Mouse (Mus musculus): Measurements from ENCODE around the gene Msh4.

Gene Msh4

GRCm38 (mm10) chr3:153906136-153906871, at the start of gene Msh4:
Msh4 (minus strand) TSS chr3:153906138.
- DNase-seq (ENCODE audit: low read depth, low spot score), result no peak

GRCm38 (mm10) chr3:153948176-153948575, 42.2 kb upstream of the Msh4 start:
- no peak for DNase-seq (ENCODE audit: low read depth, low spot score)

GRCm38 (mm10) chr3:153947271-153947670, 41.3 kb upstream of the Msh4 start:
- no peak for DNase-seq (ENCODE audit: low read depth, low spot score)

- peak; percentile 82 for DNase-seq (ENCODE audit: low read depth, low spot score)
Observed at GRCm38 (mm10) chr3:153944335-153944990, 38.5 kb upstream of the Msh4 start, which contains the start of gene Acadm. Acadm (minus strand) TSS chr3:153944632.

- DNase-seq (ENCODE audit: low read depth, low spot score), result no peak
Observed at GRCm38 (mm10) chr3:153943901-153944334, 38.0 kb upstream of the Msh4 start.

- no peak for DNase-seq (ENCODE audit: low read depth, low spot score)
Observed at GRCm38 (mm10) chr3:153943003-153943640, 37.2 kb upstream of the Msh4 start.

GRCm38 (mm10) chr3:153941613-153942012, 35.7 kb upstream of the Msh4 start:
- no peak for DNase-seq (ENCODE audit: low read depth, low spot score)

GRCm38 (mm10) chr3:153940486-153940885, 34.5 kb upstream of the Msh4 start:
- DNase-seq (ENCODE audit: low read depth, low spot score), result no peak

GRCm38 (mm10) chr3:153940021-153940420, 34.1 kb upstream of the Msh4 start:
- DNase-seq (ENCODE audit: low read depth, low spot score), result no peak

GRCm38 (mm10) chr3:153937116-153937810, 31.3 kb upstream of the Msh4 start:
- no peak for DNase-seq (ENCODE audit: low read depth, low spot score)

- DNase-seq (ENCODE audit: low read depth, low spot score), result no peak
Observed at GRCm38 (mm10) chr3:153935878-153936277, 29.9 kb upstream of the Msh4 start.

- DNase-seq (ENCODE audit: low read depth, low spot score), result no peak
Observed at GRCm38 (mm10) chr3:153932461-153932860, 26.5 kb upstream of the Msh4 start.

GRCm38 (mm10) chr3:153929526-153929925, 23.6 kb upstream of the Msh4 start:
- no peak for DNase-seq (ENCODE audit: low read depth, low spot score)

GRCm38 (mm10) chr3:153926333-153926732, 20.4 kb upstream of the Msh4 start:
- no peak for DNase-seq (ENCODE audit: low read depth, low spot score)

GRCm38 (mm10) chr3:153921147-153921910, 15.4 kb upstream of the Msh4 start:
- no peak for DNase-seq (ENCODE audit: low read depth, low spot score)

- no peak for DNase-seq (ENCODE audit: low read depth, low spot score)
Observed at GRCm38 (mm10) chr3:153917200-153917599, 11.3 kb upstream of the Msh4 start.

GRCm38 (mm10) chr3:153913510-153914243, 7.7 kb upstream of the Msh4 start:
- DNase-seq (ENCODE audit: low read depth, low spot score), result no peak

- DNase-seq (ENCODE audit: low read depth, low spot score), result peak; percentile 83
Observed at GRCm38 (mm10) chr3:153912546-153913509, 6.9 kb upstream of the Msh4 start, which contains the start of gene Rabggtb. Rabggtb (minus strand) TSS chr3:153913009.

- DNase-seq (ENCODE audit: low read depth, low spot score), result no peak
Observed at GRCm38 (mm10) chr3:153911882-153912440, 6.0 kb upstream of the Msh4 start.
